Mouse (Mus musculus) right cerebral cortex, postnatal 10 days (tissue): Measurements from ENCODE around the gene Rad51b.

Experiments used
- DNase-seq, 2 experiments: peaks; one replicate each; pipeline ENCODE4 v3.0.0; 2021; ENCODE audit warnings: low spot score in 2 of 2

The Rad51b gene

GRCm38 (mm10) chr12:79613846-79614582, 316.9 kb downstream of the Rad51b start:
- DNase-seq, result no peak

- DNase-seq, result no peak
Measured at GRCm38 (mm10) chr12:79614583-79614953, 317.5 kb downstream of the Rad51b start.

GRCm38 (mm10) chr12:79615717-79616316, 318.7 kb downstream of the Rad51b start:
- no peak for DNase-seq

DNA sequence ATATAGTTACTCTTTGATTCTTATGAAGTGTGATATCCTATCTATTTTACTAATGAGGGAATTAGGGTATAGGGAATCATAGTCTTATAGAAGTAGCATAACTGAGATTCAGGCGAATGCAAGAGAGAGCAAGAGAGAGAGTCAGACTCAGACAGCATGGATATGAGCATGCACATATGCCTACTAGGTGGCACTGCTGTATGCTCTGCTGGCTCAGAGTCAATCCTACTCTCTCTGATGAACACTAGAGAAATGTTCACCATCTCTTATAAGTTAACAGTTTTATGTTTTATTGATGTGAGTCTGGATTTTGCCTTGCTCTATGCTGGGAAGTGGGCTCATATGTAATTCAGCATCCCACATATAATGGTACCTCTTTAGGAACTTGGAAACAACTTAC, 321.9 kb downstream of the Rad51b start:
- no peak for DNase-seq

GRCm38 (mm10) chr12:79620693-79621092, 323.6 kb downstream of the Rad51b start:
- no peak for DNase-seq

- no peak for DNase-seq
Measured at GRCm38 (mm10) chr12:79623308-79623707, 326.2 kb downstream of the Rad51b start.

GRCm38 (mm10) chr12:79625699-79626554, 328.8 kb downstream of the Rad51b start:
- no peak for DNase-seq

GRCm38 (mm10) chr12:79626555-79627080, 329.5 kb downstream of the Rad51b start:
- no peak for DNase-seq

DNA sequence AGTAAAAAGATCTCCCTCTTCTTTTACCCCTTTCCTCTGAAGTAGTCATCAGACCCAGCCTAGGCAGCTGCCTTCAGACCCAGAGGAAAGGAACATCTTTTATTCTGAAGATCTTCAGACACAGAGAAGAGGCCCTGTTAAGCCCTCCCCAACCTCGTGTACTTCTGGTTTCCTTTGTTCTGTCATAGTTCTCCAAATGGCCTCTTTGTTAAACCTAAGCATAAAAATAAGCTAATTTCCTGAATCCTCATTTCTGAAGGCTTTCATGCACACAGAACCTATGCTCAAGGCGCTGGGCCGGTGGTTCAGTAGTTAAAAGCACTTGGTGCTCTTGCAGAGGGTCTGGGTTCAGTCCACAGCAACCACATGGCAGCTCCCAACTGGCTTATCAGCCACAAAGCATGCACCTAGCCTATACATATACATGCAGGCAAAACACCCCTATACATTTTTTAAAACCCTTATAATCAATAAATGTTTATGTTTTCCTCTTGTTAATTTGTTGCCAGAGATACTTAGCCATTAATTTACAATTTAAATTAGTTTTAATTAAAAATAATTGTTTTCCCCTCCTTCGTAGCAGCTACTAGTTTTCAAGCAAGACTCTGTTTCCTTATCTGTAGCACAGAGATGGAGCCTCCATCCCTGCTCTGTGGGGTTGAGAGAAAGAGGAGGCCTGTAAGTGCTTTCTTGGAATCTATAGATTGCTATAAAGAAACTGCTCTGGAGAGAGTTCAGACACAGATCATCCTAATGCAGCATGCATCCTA, 330.5 kb downstream of the Rad51b start:
- DNase-seq, result no peak

- no peak for DNase-seq
Measured at GRCm38 (mm10) chr12:79628121-79628774, 331.2 kb downstream of the Rad51b start.

GRCm38 (mm10) chr12:79629945-79630850, 333.1 kb downstream of the Rad51b start:
- DNase-seq, result no peak

- DNase-seq, result no peak
Measured at GRCm38 (mm10) chr12:79633458-79634106, 336.5 kb downstream of the Rad51b start.

- DNase-seq, result no peak
Measured at GRCm38 (mm10) chr12:79641570-79642285, 344.6 kb downstream of the Rad51b start.

- DNase-seq, result peak in 1 of 2 experiments; percentile 42
Measured at GRCm38 (mm10) chr12:79642715-79643114, 345.6 kb downstream of the Rad51b start.

GRCm38 (mm10) chr12:79645656-79646055, 348.6 kb downstream of the Rad51b start:
- DNase-seq, result no peak

- no peak for DNase-seq
Measured at GRCm38 (mm10) chr12:79646646-79647164, 349.6 kb downstream of the Rad51b start.

DNA sequence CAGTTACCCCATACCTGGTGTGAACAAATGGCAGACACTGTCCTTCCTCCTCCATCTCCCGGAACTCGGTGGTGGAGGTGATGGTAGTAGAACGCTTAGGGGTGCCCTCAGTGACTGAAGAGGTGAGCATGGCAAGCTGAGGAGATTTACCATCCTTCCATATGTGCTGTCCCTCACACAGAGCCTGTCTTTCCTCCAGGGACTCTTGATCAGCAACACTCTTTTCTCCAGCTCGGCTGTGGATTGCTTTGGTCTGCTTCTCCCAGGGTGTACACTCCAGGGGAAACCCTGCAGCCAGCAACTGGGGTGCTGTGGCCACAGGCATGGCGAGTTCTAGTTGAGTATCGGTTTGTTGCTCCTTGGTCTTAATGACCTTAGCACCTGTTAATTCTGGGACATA, 350.3 kb downstream of the Rad51b start:
- no peak for DNase-seq

GRCm38 (mm10) chr12:79647976-79648375, 350.9 kb downstream of the Rad51b start:
- DNase-seq, result no peak
